Mouse (Mus musculus) olfactory bulb, adult 2 months (tissue): Measurements from ENCODE around the gene D430042O09Rik. TPM values are rescaled to one million over a fixed set of nuclear protein-coding genes. Genes with fewer than 3 reads are reported as not detected.

Source experiments
- H3K27ac ChIP-seq: fragments of 200-500 bp; 2 replicates; pipeline ENCODE4 v1.5.1; 2012; ENCODE audit warnings: low read depth, low read length; ENCODE audit not compliant: insufficient read depth
- H3K4me1 ChIP-seq: fragments of 200-500 bp; 2 replicates; pipeline ENCODE4 v1.6.1; 2012; ENCODE audit warnings: low read length; ENCODE audit not compliant: control insufficient read depth, insufficient read depth
- H3K4me3 ChIP-seq: fragments of 200-500 bp; 2 replicates; pipeline ENCODE4 v1.5.1; 2012; ENCODE audit warnings: mild to moderate bottlenecking, low read depth, low read length, moderate library complexity; ENCODE audit not compliant: insufficient read depth
- CTCF ChIP-seq: fragments of 200-500 bp; IDR thresholded peaks from 2 replicates; pipeline ENCODE4 v1.5.1; 2012; ENCODE audit warnings: low read depth, mild to moderate bottlenecking, low read length, moderate library complexity; ENCODE audit not compliant: insufficient read depth
- POLR2A ChIP-seq: fragments of 200-500 bp; IDR thresholded peaks from 2 replicates; pipeline ENCODE4 v1.6.1; 2012; ENCODE audit warnings: mild to moderate bottlenecking, low read depth, low read length, moderate library complexity; ENCODE audit not compliant: insufficient read depth
- WGBS: fragments of 180-500 bp; shearing (Covaris S2); methylation state at CpG from one replicate; pipeline ENCODE4 v1.1.7; 2018; 5-methylcytosine and 5-hydroxymethylcytosine counted together
- polyA plus RNA-seq: library from polyadenylated mRNA; stranded (reverse); fragments of >200 nt; gene quantifications from 2 replicates; pipeline ENCODE4 v1.2.4, GENCODE M21; 2012; ENCODE audit warnings: low replicate concordance; ENCODE audit not compliant: missing spikeins, insufficient read depth, insufficient read length

D430042O09Rik gene
- polyA plus RNA-seq, 1 experiment: 351 TPM

- H3K27ac ChIP-seq: no peak overlapping the region
- no peak overlapping the region for H3K4me3 ChIP-seq
- WGBS: 56% methylated on average over 3 of the region's 3 CpGs
- H3K4me1 ChIP-seq: no peaks in the 10 kb centered on the region
- TF ChIP-seq CTCF (no peak), POLR2A (no peak)
Observed at GRCm38 (mm10) chr7:125748186-125748585, 40.5 kb downstream of the D430042O09Rik start.

- TF ChIP-seq POLR2A: no peak
- no peak for TF ChIP-seq CTCF
- Histone ChIP-seq H3K27ac (no peak overlapping the region), H3K4me1 (no peaks in the 10 kb centered on the region), H3K4me3 (no peak overlapping the region)
- 86% methylated on average over 7 of the region's 7 CpGs for WGBS
Observed at GRCm38 (mm10) chr7:125752699-125753325, 45.1 kb downstream of the D430042O09Rik start.

GRCm38 (mm10) chr7:125753326-125753715 is 45.6 kb downstream of the D430042O09Rik start:
- Histone ChIP-seq H3K4me1 (no peaks in the 10 kb centered on the region), H3K27ac (no peak overlapping the region), H3K4me3 (no peak overlapping the region)
- 86% methylated on average over 3 of the region's 3 CpGs for WGBS
- TF ChIP-seq CTCF: no peak

GRCm38 (mm10) chr7:125756806-125757205 is 49.1 kb downstream of the D430042O09Rik start:
- Histone ChIP-seq H3K4me1 (no peaks in the 10 kb centered on the region), H3K4me3 (no peak overlapping the region), H3K27ac (no peak overlapping the region)
- TF ChIP-seq CTCF: no peak
- no peak for TF ChIP-seq POLR2A
- WGBS: 90% methylated on average over 6 of the region's 6 CpGs

- Histone ChIP-seq H3K4me3 (no peak overlapping the region), H3K4me1 (no peaks in the 10 kb centered on the region), H3K27ac (no peak overlapping the region)
- 85% methylated on average over 6 of the region's 6 CpGs for WGBS
- no peak for TF ChIP-seq CTCF
- TF ChIP-seq POLR2A: no peak
Observed at GRCm38 (mm10) chr7:125757896-125758623, 50.4 kb downstream of the D430042O09Rik start.

- WGBS: 86% methylated on average over 2 of the region's 2 CpGs
- no peak for TF ChIP-seq POLR2A
- TF ChIP-seq CTCF: no peak
- H3K4me1 ChIP-seq: peaks cover 3% of the 10 kb centered on the region
- H3K27ac ChIP-seq: no peak overlapping the region
- no peak overlapping the region for H3K4me3 ChIP-seq
Observed at GRCm38 (mm10) chr7:125762289-125762688, 54.6 kb downstream of the D430042O09Rik start.

- TF ChIP-seq CTCF: no peak
- no peak for TF ChIP-seq POLR2A
- Histone ChIP-seq H3K4me3 (no peak overlapping the region), H3K4me1 (peaks cover 10% of the 10 kb centered on the region), H3K27ac (no peak overlapping the region)
- 66% methylated on average over 7 of the region's 7 CpGs for WGBS
Observed at GRCm38 (mm10) chr7:125762883-125763830, 55.5 kb downstream of the D430042O09Rik start.

GRCm38 (mm10) chr7:125764373-125764772 is 56.7 kb downstream of the D430042O09Rik start:
- H3K27ac ChIP-seq: no peak overlapping the region
- TF ChIP-seq POLR2A: no peak
- no peak overlapping the region for H3K4me3 ChIP-seq
- WGBS: 96% methylated on average over 3 of the region's 3 CpGs
- H3K4me1 ChIP-seq: peaks cover 12% of the 10 kb centered on the region
